Mouse (Mus musculus): ENCODE measurements at regions not wholly inside any gene's neighbourhood (a gene's known extent, or its start where the extent isn't known, plus 50 kb on each side); places are given as distances from the start of the nearest gene placed in this dataset.

DNA sequence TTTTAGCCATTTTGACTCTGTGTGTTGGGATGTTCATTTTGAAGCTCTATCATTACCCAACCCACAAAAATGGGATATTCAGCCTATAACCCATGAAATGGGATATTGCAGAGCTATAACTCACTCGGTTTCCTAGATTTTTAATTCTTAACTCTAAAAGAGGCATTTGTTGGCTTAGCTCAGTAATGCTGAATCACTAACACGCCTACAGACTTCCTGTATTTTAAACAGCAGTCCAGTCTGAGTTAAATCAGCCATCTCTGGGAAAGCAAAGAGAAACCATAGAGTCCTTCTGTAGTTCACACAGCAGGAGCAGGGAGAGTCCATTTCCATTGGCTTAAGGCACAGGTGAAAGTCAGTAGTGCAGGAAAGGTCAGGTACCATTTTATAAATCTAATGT is 471.3 kb upstream of the Adgrl2 start:
- no peak for DNase-seq
- Histone ChIP-seq H3K27me3 (ENCODE audit: control insufficient read depth, insufficient read depth, low read length) (no peaks in the 10 kb centered on the region), H3K36me3 (ENCODE audit: control insufficient read depth, insufficient read depth, low read length) (no peaks in the 10 kb centered on the region), H3K27ac (ENCODE audit: control insufficient read depth, insufficient read depth, low read length) (no peak overlapping the region), H3K4me1 (replicated peaks; ENCODE audit: control insufficient read depth, insufficient read depth, low read length) (no peaks in the 10 kb centered on the region; the same call in 1 of the 2 replicates), H3K4me3 (ENCODE audit: control insufficient read depth, insufficient read depth, low read length) (no peak overlapping the region)
- 48% methylated on average over 2 of the region's 2 CpGs for WGBS
- TF ChIP-seq POLR2A (IDR thresholded peaks at IDR 0.05; ENCODE audit: control insufficient read depth, extremely low read depth, insufficient read depth, low read length, poor library complexity) (no peak), CTCF (IDR thresholded peaks at IDR 0.05; ENCODE audit: borderline replicate concordance, control insufficient read depth, extremely low read depth, insufficient read depth, low read length, poor library complexity) (no peak)

DNA sequence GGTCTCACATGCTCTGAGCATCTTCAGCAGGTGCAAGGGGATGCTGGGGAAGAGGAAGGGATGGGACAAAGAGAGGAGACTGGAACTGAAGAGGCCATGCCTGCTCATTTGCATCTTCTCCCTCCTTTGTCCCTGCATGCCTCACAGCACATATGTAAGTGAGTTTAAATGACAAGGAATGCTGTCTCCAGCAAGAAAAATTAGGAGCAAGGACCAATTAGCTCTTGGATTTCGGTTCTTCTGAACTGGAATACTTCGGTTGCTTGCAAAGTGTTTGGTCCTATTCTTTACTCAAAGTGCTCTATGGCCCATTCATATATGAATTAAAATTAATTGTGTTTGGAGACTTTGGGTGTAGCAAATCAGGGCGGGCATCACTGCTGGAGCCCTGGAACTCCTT is 459.0 kb upstream of the Adgrl2 start:
- WGBS, result 96% methylated on average over 3 of the region's 3 CpGs
- no peak overlapping the region for H3K4me3 ChIP-seq (ENCODE audit: control insufficient read depth, insufficient read depth, low read length)
- no peak overlapping the region for H3K27ac ChIP-seq (ENCODE audit: control insufficient read depth, insufficient read depth, low read length)
- DNase-seq, result no peak
- no peaks in the 10 kb centered on the region for H3K36me3 ChIP-seq (ENCODE audit: control insufficient read depth, insufficient read depth, low read length)
- no peaks in the 10 kb centered on the region for H3K27me3 ChIP-seq (ENCODE audit: control insufficient read depth, insufficient read depth, low read length)
- TF ChIP-seq POLR2A (IDR thresholded peaks at IDR 0.05; ENCODE audit: control insufficient read depth, extremely low read depth, insufficient read depth, low read length, poor library complexity) (no peak), CTCF (IDR thresholded peaks at IDR 0.05; ENCODE audit: borderline replicate concordance, control insufficient read depth, extremely low read depth, insufficient read depth, low read length, poor library complexity) (no peak)
- no peaks in the 10 kb centered on the region for H3K4me1 ChIP-seq (replicated peaks; ENCODE audit: control insufficient read depth, insufficient read depth, low read length)

DNA sequence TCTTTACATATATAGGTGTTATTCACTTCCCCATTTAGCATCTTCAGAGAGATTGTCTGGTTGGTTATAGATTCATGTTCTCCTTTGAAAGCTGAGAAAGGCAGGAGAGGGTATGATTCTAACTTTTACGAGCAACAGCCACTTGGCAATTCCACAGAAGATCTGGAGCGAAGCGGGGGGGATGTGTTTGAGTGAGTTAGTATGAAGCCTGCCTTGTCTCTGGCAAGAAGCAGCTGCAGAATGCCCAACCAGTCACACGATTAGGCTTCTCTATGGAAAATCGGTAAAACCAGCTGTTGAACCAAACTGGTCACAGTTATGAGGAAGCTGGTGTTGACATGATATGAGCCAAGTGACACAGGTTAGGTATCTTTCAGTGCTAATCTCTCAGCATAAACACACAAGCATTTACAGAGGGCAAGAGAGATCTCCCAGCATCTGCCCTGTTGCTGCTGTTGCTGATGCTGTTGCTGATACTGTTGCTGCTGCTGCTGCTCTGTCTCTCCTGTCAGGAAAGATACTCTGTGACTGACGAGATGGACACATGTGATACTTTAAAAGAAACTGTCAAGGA is 455.7 kb upstream of the Adgrl2 start:
- H3K27me3 ChIP-seq (ENCODE audit: control insufficient read depth, insufficient read depth, low read length), result no peaks in the 10 kb centered on the region
- no peaks in the 10 kb centered on the region for H3K4me1 ChIP-seq (replicated peaks; ENCODE audit: control insufficient read depth, insufficient read depth, low read length)
- WGBS, result 94% methylated on average over 6 of the region's 6 CpGs
- no peak overlapping the region for H3K27ac ChIP-seq (ENCODE audit: control insufficient read depth, insufficient read depth, low read length)
- H3K36me3 ChIP-seq (ENCODE audit: control insufficient read depth, insufficient read depth, low read length), result no peaks in the 10 kb centered on the region
- no peak overlapping the region for H3K4me3 ChIP-seq (ENCODE audit: control insufficient read depth, insufficient read depth, low read length)
- TF ChIP-seq POLR2A (IDR thresholded peaks at IDR 0.05; ENCODE audit: control insufficient read depth, extremely low read depth, insufficient read depth, low read length, poor library complexity) (no peak), CTCF (IDR thresholded peaks at IDR 0.05; ENCODE audit: borderline replicate concordance, control insufficient read depth, extremely low read depth, insufficient read depth, low read length, poor library complexity) (no peak)
- no peak for DNase-seq

- H3K4me3 ChIP-seq (ENCODE audit: control insufficient read depth, insufficient read depth, low read length), result no peak overlapping the region
These were observed 454.7 kb upstream of the Adgrl2 start for GRCm38 (mm10) chr3:149444854-149445577.

GRCm38 (mm10) chr3:149444377-149444776 is 454.0 kb upstream of the Adgrl2 start:
- H3K27me3 ChIP-seq (ENCODE audit: control insufficient read depth, insufficient read depth, low read length), result no peaks in the 10 kb centered on the region
- H3K4me1 ChIP-seq (replicated peaks; ENCODE audit: control insufficient read depth, insufficient read depth, low read length), result no peaks in the 10 kb centered on the region
- H3K36me3 ChIP-seq (ENCODE audit: control insufficient read depth, insufficient read depth, low read length), result no peaks in the 10 kb centered on the region
- TF ChIP-seq POLR2A (IDR thresholded peaks at IDR 0.05; ENCODE audit: control insufficient read depth, extremely low read depth, insufficient read depth, low read length, poor library complexity), result no peak
- no peak for TF ChIP-seq CTCF (IDR thresholded peaks at IDR 0.05; ENCODE audit: borderline replicate concordance, control insufficient read depth, extremely low read depth, insufficient read depth, low read length, poor library complexity)
- no peak overlapping the region for H3K4me3 ChIP-seq (ENCODE audit: control insufficient read depth, insufficient read depth, low read length)
- WGBS, result 89% methylated on average over 8 of the region's 8 CpGs
- no peak overlapping the region for H3K27ac ChIP-seq (ENCODE audit: control insufficient read depth, insufficient read depth, low read length)
- DNase-seq, result no peak

More at GRCm38 (mm10) chr3:149444854-149445577, 454.7 kb upstream of the Adgrl2 start:
- H3K27me3 ChIP-seq (ENCODE audit: control insufficient read depth, insufficient read depth, low read length), result no peaks in the 10 kb centered on the region
- H3K4me1 ChIP-seq (replicated peaks; ENCODE audit: control insufficient read depth, insufficient read depth, low read length), result no peaks in the 10 kb centered on the region
- TF ChIP-seq POLR2A (IDR thresholded peaks at IDR 0.05; ENCODE audit: control insufficient read depth, extremely low read depth, insufficient read depth, low read length, poor library complexity), result no peak
- no peak for TF ChIP-seq CTCF (IDR thresholded peaks at IDR 0.05; ENCODE audit: borderline replicate concordance, control insufficient read depth, extremely low read depth, insufficient read depth, low read length, poor library complexity)
- no peak for DNase-seq
- no peak overlapping the region for H3K27ac ChIP-seq (ENCODE audit: control insufficient read depth, insufficient read depth, low read length)
- 39% methylated on average over 15 of the region's 15 CpGs for WGBS
- no peaks in the 10 kb centered on the region for H3K36me3 ChIP-seq (ENCODE audit: control insufficient read depth, insufficient read depth, low read length)

- no peak for DNase-seq
- Histone ChIP-seq H3K36me3 (ENCODE audit: control insufficient read depth, insufficient read depth, low read length) (no peaks in the 10 kb centered on the region), H3K4me3 (ENCODE audit: control insufficient read depth, insufficient read depth, low read length) (no peak overlapping the region), H3K4me1 (replicated peaks; ENCODE audit: control insufficient read depth, insufficient read depth, low read length) (no peaks in the 10 kb centered on the region), H3K27ac (ENCODE audit: control insufficient read depth, insufficient read depth, low read length) (no peak overlapping the region), H3K27me3 (ENCODE audit: control insufficient read depth, insufficient read depth, low read length) (no peaks in the 10 kb centered on the region)
- TF ChIP-seq CTCF (IDR thresholded peaks at IDR 0.05; ENCODE audit: borderline replicate concordance, control insufficient read depth, extremely low read depth, insufficient read depth, low read length, poor library complexity) (no peak), POLR2A (IDR thresholded peaks at IDR 0.05; ENCODE audit: control insufficient read depth, extremely low read depth, insufficient read depth, low read length, poor library complexity) (no peak)
These were observed 450.9 kb upstream of the Adgrl2 start for GRCm38 (mm10) chr3:149441227-149441626.

Measured in thymus, adult 2 months (tissue).